Mouse (Mus musculus) thymus, postnatal 25 days (tissue): ENCODE measurements at regions not wholly inside any gene's neighbourhood (a gene's known extent, or its start where the extent isn't known, plus 50 kb on each side); places are given as distances from the start of the nearest gene placed in this dataset.
"Not testable (repeated sequence)": the region's sequence is repeated elsewhere in the genome, so short reads cannot be mapped to it uniquely, and the experiment has no call there.

ENCODE experiments used
- DNase-seq: peaks from one replicate; pipeline ENCODE4 v3.0.0; 2022

DNA sequence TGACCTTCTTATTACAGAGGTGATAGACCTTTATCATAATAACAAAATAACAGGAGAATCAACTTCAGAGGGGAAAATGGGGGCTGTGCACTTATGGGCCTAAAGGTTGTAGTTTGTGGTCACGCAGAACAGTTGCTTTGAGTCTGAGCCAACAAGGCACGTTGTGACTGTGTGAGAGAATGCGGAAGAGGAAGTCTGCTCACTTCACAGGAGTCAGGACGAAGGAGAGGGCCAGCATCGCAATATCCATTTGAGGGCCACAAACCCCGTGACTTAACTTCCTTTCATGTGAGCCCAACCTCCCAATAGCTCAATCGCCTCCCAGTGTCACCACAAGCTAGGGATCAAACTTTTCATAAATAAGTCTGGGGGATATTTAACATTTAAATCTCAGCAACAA, 246.6 kb upstream of the Jarid2 start:
- no peak for DNase-seq

DNA sequence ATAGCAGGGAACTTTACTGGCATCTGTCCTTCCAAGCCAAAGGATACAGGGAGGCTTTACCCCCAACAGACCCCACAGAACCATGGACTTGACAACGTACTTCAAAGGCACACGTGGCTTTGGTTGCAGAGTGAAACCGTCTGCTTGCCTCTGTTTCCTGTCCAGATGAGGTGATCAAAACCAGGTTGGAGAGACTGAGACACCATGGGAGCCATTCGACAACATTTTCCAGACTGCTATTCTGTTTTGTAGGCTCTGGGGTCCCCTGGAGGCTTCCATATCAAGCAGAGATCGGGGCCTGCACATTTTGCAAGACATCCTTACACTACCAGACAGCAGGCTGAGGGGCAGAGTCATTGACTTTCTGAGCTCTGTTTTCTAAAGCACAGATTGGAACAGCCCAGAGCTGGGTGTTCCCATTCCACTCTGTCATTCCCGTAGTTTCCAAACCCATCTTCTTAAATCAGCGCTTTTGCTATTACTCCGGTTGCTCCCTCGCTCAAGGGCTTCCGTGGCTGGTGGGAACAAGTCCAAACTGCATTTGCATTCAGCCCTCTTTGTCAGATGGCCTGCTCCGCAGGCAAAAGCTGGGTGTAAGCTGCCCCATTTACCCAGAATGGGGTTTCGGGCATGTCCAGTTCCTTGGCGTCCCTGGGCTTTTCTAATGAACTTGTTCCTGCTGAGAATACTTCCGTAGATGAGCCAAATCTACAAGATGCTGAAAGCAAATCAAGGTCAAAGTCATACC, 244.5 kb upstream of the Jarid2 start:
- no peak for DNase-seq

GRCm38 (mm10) chr13:44490935-44491465, 238.3 kb upstream of the Jarid2 start:
- DNase-seq, result no peak

- DNase-seq, result no peak
Observed at GRCm38 (mm10) chr13:44493884-44494283, 235.4 kb upstream of the Jarid2 start.

DNA sequence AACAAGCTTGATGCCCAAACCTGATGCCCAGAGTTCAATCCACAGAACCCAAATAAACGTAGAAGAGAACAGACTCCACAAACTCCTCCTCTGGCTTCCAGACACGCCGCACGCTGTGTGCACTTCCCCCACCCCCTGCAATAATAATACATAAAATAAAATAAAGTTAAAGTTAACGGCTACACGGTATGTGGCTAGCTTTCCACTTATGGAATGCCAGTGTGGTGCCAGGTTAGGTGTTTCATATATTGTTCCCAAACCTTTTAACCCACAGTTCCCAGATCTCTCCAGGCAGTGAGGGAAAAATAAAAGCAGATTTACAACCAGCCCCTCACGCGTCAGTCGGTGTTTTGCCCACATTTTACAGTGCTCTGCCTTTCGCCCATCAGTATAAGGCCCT, 233.8 kb upstream of the Jarid2 start:
- DNase-seq, result no peak

DNA sequence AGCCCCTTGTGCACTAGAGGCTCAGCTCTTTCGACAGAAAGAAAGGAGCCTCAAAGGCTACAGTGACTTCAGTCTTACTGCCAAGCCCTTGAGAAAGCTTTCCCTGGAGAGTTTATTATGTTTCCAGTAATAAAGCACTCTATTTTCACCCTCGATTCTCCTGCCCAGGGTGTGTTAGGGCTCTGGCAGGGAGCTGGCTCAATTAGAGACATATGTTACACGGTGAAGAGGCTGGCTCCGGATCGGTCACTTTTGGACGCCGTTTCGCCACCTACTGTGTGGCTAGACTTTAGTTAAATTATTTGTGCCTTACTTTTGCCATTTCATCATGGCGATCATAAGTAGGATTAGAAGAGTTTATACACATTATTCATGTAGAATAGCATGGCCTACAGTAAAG, 232.7 kb upstream of the Jarid2 start:
- no peak for DNase-seq

DNA sequence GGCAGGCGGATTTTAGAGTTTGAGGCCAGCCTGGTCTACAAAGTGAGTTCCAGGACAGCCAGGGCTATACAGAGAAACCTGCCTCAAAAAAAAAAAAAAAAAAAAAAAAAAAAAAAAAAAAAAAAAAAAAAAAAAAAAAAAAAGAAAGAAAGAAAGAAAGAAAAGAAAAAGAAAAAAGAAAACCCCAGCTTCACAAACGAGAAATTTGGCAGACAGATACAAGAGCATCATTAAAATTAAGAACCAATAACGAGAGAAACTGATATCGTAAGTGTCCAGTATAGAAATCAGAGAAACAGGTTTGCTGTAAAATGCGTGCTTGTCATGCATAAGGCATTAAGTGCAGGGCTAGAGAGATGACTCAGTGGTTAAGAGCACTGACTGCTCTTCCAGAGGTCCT, 228.4 kb upstream of the Jarid2 start:
- not testable (repeated sequence) for DNase-seq

DNA sequence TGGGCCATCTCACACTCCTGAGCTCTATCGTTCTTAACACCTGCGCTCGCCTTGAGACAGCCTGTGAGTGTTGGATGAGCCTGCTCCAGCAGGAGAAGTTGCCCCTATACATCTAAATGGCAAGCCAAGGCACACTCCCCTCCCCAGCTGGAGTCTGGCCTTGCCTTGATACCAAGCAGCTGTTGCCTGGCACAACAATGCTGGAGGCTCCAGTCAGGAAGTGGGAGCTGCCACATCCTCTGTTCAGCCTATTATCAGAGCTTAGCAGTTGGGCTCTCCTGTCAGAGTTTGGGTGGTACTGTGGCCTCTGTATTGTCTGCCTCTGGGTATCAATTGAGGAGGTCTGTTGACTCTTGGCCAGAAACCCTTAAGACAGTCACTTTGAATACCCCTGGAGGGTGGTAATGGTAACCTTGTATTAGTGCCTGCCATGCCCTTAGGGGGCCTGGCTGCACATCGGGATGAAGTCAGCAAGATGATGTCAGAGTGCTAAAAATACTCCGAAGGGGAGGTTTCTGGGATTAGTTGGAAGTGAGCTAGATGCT, 227.4 kb upstream of the Jarid2 start:
- DNase-seq, result peak; percentile 58

- no peak for DNase-seq
Observed at GRCm38 (mm10) chr13:44502612-44503256, 226.5 kb upstream of the Jarid2 start.

- no peak for DNase-seq
Observed at GRCm38 (mm10) chr13:44503257-44503950, 225.9 kb upstream of the Jarid2 start.

- no peak for DNase-seq
Observed at GRCm38 (mm10) chr13:44504455-44504854, 224.8 kb upstream of the Jarid2 start.

- peak; percentile 25 for DNase-seq
Observed at GRCm38 (mm10) chr13:44506975-44507374, 222.3 kb upstream of the Jarid2 start.

- DNase-seq, result no peak
Observed at GRCm38 (mm10) chr13:44509526-44510159, 219.6 kb upstream of the Jarid2 start.

DNA sequence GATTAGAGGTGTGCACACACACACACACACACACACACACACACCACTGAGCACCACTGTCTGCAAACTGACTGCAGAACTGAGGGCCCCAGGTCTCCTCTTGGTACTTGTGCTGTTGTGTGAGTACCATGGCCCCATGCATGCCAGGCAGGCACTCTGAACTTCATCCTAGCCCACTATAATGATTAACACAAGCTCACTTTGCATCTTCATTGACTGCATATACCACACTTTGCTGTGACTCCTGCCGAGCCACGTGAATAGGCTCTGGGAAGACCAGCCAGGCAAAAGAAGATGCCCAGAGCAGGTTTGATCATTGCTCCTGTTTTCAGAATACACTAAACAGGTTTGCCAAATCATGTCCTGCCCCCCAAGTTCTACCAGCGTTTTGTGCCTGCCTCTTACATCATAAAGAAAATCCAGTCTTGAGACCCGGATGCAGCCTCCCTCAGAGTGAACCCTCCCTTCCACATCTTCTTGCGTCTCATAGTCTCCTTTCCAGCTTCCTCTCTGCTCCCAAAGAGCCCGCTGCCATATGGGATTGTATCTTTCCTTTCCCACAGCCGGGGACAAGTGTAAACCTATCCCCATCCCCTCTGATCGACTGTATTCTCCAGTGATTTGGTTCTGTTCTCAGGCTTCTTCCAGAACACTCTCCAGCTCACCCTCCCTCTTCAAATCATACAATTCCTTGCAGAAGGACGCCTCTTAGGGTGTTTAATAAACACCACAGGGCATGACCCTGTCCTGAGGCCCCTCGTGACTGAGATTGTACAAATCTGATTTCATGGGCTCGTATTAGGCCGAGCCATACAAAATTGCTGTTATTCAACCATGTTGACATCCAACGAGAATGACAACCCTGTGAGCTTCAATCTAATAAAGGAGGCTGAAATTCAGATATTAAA, 215.6 kb upstream of the Jarid2 start:
- DNase-seq, result no peak

DNA sequence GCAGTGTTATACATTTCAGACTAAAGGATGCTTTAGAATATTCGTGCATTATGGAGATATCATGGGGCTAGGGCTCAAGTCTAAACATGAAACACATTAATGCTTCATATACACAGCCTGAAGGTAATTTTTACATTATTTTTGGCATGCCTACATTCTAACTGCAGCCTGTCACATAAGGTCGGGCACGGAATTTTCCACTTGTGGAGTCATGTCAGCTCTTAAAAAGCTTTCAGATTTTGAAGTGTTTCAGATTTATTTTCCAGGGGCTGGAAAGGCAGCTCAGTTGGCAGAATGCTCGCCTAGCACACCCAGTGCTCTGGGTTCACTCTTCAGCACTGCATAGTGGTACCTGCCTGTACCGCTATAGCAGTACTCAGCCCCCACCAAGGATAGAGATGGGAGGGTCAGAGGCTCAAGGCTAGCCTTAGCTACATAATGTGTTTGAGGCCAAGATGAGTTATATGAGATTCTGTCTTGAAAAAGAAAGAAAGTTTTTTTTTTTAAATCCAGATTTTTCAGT, 214.6 kb upstream of the Jarid2 start:
- DNase-seq, result no peak

GRCm38 (mm10) chr13:44516863-44517262, 212.4 kb upstream of the Jarid2 start:
- no peak for DNase-seq

DNA sequence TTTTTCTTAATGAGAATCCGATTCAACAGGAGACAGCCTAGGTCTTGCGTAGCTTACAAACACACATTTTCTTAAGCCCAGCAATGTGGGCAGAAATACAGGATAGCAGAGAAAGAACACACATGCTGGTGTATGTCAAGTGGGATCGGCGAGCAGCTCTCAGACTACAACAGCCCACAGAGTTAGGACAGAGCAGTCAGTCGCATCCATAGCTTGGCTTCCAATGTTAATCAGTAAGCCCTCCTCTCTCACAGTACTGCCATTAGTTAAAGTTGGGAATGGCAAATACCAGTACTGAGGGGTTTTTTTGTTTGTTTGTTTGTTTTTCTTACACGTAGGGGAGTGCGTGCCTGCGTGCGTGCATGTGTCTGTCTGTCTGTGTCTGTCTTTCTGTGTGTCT, 212.0 kb upstream of the Jarid2 start:
- no peak for DNase-seq

DNA sequence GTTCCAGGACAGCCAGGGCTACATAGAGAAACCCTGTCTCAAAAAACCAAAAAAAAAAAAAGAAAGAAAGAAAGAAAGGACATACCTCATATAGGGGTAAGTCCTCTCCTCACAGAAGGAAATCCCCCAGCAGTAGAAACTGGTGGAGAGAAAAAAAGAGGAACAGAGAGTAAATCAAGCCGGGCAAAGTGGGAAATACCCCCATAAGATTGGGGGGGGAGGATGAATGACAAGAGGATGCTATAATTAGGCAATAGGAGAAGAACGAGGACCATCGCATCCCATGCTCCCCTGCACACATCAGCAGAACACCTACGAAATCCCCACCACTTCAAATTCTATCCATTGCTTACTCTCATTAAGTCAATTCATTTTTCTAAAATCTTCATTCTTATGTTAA, 211.1 kb upstream of the Jarid2 start:
- DNase-seq, result no peak

DNA sequence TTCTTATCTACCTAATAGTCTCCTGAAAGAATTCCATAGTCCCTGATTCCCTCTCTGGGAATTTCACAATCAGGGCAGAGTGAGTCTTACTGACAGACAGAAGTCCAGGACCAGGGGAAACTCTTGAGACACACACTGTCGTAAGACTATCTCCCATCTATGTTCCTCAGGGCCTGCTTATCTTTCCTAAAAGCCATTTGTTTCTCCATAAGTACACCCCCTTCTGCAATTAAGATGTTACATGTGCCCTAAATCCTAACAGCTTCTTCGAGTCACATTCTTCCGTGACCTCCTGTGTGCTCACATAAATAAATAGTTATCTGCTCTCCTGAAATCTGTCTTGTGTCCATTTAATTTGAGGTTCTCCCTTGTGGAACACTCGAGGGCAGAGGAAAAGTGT, 205.8 kb upstream of the Jarid2 start:
- DNase-seq, result no peak

GRCm38 (mm10) chr13:44530867-44531564, 198.3 kb upstream of the Jarid2 start:
- DNase-seq, result no peak

DNA sequence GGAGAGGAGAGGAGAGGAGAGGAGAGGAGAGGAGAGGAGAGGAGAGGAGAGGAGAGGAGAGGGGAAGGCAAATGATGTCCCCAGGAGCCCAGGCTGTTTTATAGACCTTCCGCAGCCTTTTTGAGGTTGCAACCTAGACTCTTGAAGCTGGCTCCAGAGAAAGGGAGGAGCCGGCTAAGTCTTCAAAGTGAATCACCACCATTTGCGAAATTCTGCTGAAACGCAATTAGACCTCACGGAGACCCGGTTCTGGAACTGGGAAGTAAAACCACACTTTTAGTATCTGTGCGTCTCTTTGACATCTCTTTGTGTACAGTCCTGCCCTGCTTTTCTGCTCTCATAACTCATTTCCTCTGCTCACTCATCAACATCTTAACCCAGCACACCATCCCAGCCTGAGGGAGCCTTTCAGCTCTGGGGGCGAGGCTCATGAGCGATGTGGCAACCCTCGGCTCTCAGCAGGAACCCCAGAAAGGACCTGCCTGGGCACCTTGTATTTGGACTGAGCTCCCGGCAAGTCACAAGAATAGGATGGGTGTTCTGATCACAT, 196.6 kb upstream of the Jarid2 start:
- DNase-seq, result no peak
